Mouse (Mus musculus) bone marrow macrophage, adult 2 months (primary cell): Measurements from ENCODE around the gene Pla2g6.

Source experiments
- CTCF ChIP-seq: IDR thresholded peaks from 2 replicates; pipeline ENCODE4 v1.5.1; 2012; ENCODE audit warnings: low read depth, mild to moderate bottlenecking, low read length, moderate library complexity
- POLR2A ChIP-seq: IDR thresholded peaks from 2 replicates; pipeline ENCODE4 v1.6.1; 2012; ENCODE audit warnings: mild to moderate bottlenecking, low read depth, low read length, borderline replicate concordance

- TF ChIP-seq POLR2A = no peak
- TF ChIP-seq CTCF = no peak
These were observed 10.8 kb upstream of the Pla2g6 start for GRCm38 (mm10) chr15:79338978-79339377.
